Mouse (Mus musculus) CD8-positive naive resting alpha-beta T cell, adult 2 months (primary cell): ENCODE data around the gene Elmo1.

ENCODE experiments used
- DNase-seq, 2 experiments: peaks; one replicate each; pipeline ENCODE4 v3.0.0; 2022; ENCODE audit warnings: low read depth in 2 of 2, low spot score in 2 of 2

Elmo1 gene

DNA sequence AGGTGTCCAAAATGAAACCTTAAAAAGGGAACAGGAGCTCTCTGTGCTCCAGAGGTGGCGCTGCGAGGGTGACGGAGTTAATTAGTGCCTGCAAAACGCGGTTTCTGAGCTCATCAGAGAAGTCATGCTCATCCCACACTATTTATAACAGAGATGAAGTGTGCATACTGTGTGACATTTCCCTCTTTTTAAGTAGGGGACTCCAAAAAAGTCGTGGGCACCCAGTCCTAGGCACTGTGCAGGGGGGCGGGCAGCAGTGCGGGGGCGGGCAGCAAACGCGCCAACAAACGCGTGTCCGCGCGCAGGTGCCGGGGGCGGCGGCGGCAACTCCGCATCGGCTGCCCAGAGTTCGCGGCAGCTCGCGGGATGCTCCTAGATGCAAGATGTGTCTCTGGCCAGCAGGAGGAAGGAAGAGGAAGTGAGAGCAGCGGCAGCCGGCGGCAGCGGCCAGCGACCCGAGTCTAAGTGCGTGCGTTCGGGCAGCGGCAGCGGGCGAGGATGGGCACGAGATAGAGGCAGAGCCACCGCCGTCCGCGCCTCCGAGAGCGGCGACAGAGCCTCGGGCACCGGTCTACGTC, at the start of gene Elmo1:
Gene Elmo1 (plus strand): TSS at position 464 of the 578 bp plus-strand sequence.
- peak; percentile 73 to 77 for DNase-seq

DNA sequence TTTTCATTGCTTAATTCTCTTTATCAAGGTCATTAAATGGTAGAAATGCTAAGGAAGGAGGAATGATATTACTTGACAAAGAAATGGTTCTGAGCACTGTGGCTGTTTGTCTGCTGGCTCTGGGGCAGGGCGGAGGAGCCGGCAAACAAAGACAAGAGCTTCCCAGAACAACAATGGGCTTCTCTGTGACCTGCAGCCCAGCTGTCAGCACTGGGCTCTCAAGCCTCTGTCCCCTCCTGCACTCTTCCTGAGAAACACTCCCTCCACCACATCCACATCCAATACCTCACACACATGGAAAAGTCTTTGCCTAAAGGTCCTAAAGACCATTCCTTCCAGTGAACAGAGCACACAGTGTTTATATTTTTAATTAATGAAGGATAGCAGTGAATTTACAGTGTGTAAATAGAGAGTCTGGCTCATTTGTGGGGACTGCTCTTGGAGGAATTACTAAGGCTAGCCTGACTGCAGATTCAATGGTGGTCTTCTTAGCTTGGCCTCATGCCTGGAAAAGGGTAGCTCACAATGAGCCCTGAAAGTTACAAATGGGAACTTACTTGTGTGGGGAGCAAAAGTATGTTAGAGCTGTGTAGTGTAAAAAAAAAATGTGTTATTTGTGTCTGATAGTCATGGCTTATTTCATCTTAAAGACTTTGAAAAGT, 49.1 kb upstream of the Elmo1 start:
- no peak for DNase-seq

DNA sequence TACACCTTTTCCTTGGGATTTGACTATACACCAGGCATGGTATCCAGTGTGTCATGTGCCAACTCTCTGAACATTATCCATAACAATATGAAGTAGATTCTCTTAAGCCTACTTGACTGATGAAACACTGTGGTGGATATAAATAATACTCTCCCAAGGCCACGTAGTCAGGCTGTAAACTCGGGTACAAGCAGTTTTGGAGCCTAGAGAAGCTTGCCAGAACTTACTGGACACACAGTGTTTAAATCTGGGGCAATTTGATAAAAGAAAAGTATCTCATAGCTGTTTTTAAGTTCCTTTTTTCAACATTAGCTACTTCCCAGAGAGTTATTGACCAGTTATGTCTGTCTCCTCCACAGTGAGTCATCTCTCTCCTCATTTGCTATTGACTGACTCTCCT, 47.5 kb upstream of the Elmo1 start:
- no peak for DNase-seq

- DNase-seq = no peak
These were observed 45.0 kb upstream of the Elmo1 start for GRCm38 (mm10) chr13:20045350-20045749.

GRCm38 (mm10) chr13:20045836-20046235, 44.6 kb upstream of the Elmo1 start:
- no peak for DNase-seq

GRCm38 (mm10) chr13:20046406-20046805, 44.0 kb upstream of the Elmo1 start:
- DNase-seq = no peak

DNA sequence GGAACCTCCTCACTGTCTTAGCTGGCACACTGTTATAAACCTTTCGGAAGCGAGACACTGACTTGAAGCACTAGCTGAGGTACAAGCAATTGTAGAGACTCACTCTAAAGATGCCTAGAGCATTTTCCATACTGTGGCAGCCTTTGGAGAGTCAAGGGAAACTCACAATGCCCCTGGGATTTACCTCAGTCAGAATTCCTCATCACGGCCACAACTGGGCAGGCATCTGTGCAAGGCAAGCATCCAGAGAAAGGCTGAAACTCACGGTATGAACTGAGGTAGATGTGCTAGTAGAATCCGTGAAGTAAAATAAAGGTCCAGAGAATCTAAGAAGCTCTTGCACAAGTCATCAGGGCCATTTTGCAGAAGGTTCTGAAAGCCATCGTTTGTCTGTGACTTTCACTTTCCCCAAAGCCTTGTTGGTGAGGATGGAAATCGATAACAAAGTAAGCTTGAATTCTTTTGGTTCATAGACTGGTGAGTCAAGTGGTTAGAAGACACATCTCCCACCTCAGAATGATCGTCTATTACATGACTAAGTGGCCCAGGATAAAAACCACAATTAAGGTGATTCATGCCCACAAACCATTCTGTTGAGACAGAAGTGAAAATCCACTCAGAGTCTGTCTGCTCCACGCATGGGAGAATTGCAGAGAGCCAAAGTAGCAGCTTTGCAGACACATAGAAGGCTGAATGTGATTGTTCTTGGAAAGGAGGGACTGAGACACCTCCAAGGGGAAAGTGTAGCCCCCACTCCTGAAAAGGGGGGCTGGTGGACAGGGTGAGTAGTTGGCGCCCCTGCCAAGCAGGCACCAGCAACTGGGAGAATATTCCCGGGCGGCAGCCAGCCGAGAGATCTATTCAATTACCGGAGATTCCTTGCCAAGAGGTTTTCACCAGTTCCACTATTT, 42.2 kb upstream of the Elmo1 start:
- no peak for DNase-seq

DNA sequence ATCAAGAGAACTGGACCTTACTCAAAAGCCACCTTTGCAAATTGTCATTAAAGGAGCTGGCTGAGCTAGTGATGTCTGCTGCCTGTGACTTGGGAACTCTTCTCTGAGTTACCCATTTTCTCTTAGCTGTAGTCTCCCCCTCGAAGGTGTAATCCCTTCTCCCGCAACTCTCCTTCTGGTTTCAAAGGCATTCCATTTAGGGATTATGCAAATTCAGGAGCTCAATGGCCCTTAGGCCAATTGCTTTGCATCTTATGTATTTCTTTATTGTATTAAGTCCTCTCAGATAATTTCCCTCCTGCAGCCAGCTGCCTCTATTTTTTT, 41.6 kb upstream of the Elmo1 start:
- DNase-seq = no peak

DNA sequence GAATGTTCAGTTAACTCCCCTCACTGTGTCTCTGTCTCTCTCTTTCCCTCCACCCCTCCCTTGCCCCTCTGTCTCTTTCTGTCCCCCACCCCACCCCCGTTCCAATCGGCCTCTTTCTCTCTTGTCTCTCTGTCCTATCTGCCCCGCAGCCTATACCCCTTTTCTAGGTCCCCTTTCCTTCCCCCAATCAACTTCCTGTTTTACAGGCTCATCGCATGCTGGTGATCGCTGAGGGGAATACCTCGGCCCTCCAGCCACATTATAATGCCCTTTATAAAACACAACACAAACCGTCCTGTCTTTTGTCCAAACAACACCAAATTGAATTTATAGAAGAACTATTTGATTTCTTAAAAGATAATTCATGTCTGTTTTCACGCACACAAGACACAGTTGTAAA, 40.7 kb upstream of the Elmo1 start:
- no peak for DNase-seq

GRCm38 (mm10) chr13:20050149-20050548, 40.2 kb upstream of the Elmo1 start:
- no peak for DNase-seq

DNA sequence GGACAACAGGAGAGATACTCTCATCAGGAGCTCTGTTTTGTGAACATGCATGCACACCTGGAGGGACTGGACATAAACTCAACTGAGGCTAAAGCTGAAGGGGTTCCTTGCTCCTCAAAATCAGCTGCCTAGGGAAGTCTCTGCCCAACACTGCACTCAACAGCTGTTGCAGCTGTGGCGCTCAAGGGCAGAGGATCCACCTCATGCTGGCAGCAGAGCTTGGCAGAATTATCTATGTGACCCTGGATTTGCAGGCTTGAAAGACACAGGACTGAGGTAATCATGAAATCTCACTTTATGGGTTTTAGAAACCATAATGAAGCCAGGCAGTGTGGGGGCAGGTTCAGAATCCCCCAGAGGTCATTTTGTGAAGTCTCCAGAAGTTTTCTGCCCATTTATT, 32.5 kb upstream of the Elmo1 start:
- no peak for DNase-seq

DNA sequence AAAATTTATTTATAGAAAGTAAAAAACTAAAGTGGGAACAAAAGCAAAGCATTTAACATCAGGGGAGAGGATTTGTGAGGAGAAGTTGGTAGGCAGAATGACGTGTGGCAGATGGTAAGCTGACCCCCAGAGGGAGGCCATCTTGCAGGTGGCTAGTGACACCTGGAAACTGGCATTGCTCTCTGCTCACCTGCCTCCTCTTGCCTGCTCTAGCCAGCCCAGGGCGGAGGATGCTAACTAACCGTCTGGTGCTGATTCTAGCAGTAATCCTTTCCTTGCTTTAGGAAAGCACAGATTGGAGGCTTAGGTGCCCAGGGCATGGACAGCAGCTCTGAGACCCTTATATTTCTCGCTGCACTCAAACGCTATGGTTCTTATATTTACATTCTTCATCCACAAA, 29.4 kb upstream of the Elmo1 start:
- no peak for DNase-seq

- DNase-seq = no peak
These were observed 27.1 kb upstream of the Elmo1 start for GRCm38 (mm10) chr13:20063331-20063730.

- DNase-seq = no peak
These were observed 18.4 kb upstream of the Elmo1 start for GRCm38 (mm10) chr13:20072043-20072442.

DNA sequence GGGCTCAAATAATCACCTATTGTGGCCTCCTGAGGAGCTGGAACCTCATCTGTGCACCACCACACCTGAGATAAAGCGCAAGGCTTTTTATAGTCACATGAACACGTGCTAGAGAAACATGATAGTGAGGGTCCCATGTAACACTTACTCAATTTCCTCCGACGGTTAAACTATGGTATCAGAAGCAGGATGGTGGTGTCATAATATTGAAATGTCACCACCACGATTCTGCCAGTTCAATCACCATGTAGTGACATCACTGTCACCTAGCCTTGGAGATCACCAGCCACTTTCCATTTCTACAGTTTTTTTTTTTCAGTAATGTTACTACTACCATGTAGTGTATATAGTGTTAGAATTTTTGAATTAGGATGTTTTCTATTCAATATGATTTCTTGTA, 17.4 kb upstream of the Elmo1 start:
- DNase-seq = no peak

- DNase-seq = no peak
These were observed 13.9 kb upstream of the Elmo1 start for GRCm38 (mm10) chr13:20076521-20076920.

DNA sequence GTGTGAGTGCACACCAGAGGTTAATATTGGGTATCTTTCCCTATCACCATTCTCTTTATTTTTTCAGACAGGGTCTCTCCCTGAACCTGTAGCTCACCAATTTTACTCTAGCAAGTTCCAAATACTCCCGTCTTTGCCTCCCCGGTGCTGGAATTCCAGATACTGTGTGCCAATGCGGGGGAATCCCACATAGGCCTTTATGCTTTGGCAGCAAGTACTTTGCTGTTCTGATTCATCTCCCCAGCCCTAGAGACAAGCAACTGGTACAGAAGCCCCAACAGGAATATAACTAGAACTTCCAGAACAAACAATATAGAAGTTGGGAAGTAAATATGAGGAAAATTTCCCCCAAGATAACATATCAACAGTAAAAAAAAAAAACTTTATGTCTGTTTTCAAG, 13.2 kb upstream of the Elmo1 start:
- DNase-seq = no peak

- peak; percentile 55 to 65 for DNase-seq
These were observed 561 bp downstream of the Elmo1 start for GRCm38 (mm10) chr13:20090711-20091603.

DNA sequence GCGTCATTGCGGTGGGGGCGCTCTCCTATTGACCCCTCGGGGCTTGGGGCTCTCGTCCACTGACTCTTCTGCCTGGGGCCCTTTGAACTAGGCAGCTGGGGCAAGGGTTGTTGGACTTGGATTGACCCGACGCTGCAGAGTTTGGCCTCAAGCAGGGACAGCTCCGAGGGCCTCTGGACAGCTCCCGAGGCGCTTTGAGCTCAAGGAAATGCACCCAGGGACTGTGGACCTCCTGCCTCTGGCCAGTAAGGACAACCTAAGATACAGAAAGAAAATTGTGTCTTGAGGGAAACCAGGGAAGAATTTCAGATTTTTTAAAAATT, 1.2 kb downstream of the Elmo1 start:
- no peak for DNase-seq

DNA sequence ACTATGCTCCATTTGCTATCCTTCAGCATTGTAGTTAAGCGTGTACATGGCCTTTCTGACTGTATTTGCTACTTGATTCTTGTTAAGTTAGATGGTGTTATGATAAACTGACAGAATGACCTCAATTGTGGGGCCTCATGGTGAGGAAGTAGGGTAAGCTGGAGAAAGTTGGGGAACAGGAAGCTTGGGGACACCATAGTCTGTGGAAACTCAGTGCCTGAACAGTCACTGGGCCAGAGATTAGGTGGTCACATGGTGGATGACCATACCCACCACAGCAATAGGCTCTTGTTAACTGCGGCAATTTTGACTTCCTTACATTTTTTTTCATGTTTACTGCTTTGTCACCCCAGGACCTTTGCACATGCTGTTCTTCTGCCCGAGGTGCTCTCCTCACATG, 1.9 kb downstream of the Elmo1 start:
- no peak for DNase-seq

- DNase-seq = peak; percentile 63 to 80
These were observed 3.1 kb downstream of the Elmo1 start for GRCm38 (mm10) chr13:20093307-20094045.
